Mouse (Mus musculus) bone marrow, adult 2 months (tissue): Measurements from ENCODE around the gene Rpf1. TPM values are rescaled to one million over a fixed set of nuclear protein-coding genes. Genes with fewer than 3 reads are reported as not detected.

Experiments
- H3K27ac ChIP-seq: fragments of 200-500 bp; 2 replicates; pipeline ENCODE4 v1.5.1; 2012; ENCODE audit warnings: low read depth, mild to moderate bottlenecking, control low read depth, inconsistent platforms, low read length; ENCODE audit not compliant: control insufficient read depth, poor library complexity, insufficient read depth
- H3K4me1 ChIP-seq: fragments of 200-500 bp; 2 replicates; pipeline ENCODE4 v1.6.1; 2011; ENCODE audit warnings: low read length; ENCODE audit not compliant: control insufficient read depth, insufficient read depth
- H3K4me3 ChIP-seq: fragments of 200-500 bp; replicated peaks from 2 replicates; pipeline ENCODE3; 2011; ENCODE audit warnings: mild to moderate bottlenecking, low read depth, low read length, control low read depth; ENCODE audit not compliant: control insufficient read depth
- CTCF ChIP-seq: fragments of 200-500 bp; IDR thresholded peaks from 2 replicates; pipeline ENCODE4 v1.5.1; 2011; ENCODE audit warnings: low read length, control low read depth; ENCODE audit not compliant: control insufficient read depth, insufficient read depth
- POLR2A ChIP-seq: fragments of 200-500 bp; IDR thresholded peaks from 2 replicates; pipeline ENCODE4 v1.6.1; 2011; ENCODE audit warnings: low read depth, mild to moderate bottlenecking, control low read depth, low read length, borderline replicate concordance; ENCODE audit not compliant: control insufficient read depth
- WGBS: fragments of 180-500 bp; shearing (Covaris S2); methylation state at CpG from one replicate; pipeline ENCODE4 v1.1.7; 2018; 5-methylcytosine and 5-hydroxymethylcytosine counted together
- polyA plus RNA-seq: library from polyadenylated mRNA; stranded (reverse); fragments of >200 nt; gene quantifications from 2 replicates; pipeline ENCODE4 v1.2.4, GENCODE M21; 2011; ENCODE audit warnings: low replicate concordance; ENCODE audit not compliant: missing spikeins, insufficient read depth, insufficient read length

Gene Rpf1
- polyA plus RNA-seq, 1 experiment, result 55.3 TPM

DNA sequence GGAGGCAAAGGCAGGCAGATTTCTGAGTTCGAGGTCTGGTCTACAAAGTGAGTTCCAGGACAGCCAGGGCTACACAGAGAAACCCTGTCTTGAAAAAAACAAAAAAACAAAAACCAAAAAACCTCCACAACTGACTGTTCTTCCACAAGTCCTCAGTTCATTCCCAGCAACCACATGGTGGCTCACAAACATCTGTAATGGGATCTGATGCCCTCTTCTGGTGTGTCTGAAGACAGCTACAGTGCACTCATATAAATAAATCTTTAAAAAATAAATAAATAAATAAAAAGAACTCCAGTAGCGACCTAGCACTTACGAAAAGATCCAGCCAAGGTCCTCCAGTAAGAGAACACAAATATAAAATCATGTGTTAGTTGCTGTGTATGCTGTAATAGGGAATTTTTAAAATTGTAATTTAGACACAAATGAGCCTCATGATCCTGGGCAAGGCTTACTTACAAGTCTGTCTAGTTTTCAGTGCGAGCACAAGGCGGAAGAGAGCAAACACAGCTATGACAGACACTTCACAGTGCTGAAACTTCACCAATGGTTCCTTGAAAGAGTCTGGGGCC is 917 bp downstream of the Rpf1 start:
- H3K4me1 ChIP-seq, result no peaks in the 10 kb centered on the region; the same call in 1 of the 2 replicates
- peak overlapping the region; percentile 91 for H3K4me3 ChIP-seq
- H3K27ac ChIP-seq, result peak overlapping the region; percentile 92
- WGBS, result 32% methylated on average over 5 of the region's 5 CpGs
- TF ChIP-seq CTCF (no peak), POLR2A (no peak)

DNA sequence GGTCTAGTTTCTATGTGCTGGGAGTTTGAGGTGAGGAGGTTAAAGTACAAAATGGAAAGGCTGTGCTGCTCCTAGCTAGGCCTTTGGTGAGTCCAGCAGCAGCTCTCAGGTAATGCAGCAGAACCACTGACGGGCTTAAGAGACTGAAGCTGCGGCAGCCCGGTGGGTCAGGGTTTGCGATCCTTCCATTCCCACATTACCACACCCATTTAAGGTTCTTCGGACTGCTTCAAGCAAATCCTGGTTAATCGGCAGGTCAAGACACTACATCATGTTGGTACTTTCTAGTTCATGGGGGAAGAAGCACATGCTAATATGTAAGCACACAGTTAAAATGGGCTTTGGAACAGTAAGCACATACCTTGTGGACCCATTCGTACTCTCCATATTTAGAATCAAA is 14.5 kb downstream of the Rpf1 start:
- Histone ChIP-seq H3K27ac (no peak overlapping the region), H3K4me1 (no peaks in the 10 kb centered on the region), H3K4me3 (no peak overlapping the region)
- TF ChIP-seq CTCF, result no peak
- WGBS, result 95% methylated on average over 7 of the region's 7 CpGs

DNA sequence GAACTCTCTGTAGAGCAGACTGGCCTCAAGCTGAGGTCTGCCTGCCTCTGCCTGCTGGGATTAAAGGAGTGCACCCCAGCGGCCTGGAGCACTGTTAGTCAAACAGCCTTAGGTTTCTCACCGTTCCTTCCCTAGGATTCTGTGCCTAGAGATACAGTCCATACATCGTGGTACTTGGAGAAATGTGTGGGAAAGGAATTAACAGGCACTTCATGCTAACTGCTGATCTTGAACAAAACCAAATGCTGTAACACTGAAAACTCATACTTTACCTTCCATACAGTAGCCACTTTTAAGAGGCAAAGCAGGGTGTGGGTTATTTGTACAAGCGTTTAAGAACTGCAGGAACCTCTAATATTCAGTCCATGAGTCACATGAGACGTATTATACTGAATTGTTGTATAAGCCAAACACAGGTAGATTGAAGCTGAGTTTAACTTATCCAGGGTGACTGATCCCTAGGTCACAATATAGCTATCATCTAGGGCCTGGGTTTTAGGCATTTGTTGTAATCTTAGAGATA is 19.6 kb downstream of the Rpf1 start:
- 61% methylated on average over 5 of the region's 5 CpGs for WGBS
- peak overlapping the region; percentile 25 for H3K4me3 ChIP-seq
- TF ChIP-seq POLR2A (no peak), CTCF (no peak)
- H3K27ac ChIP-seq, result no peak overlapping the region
- H3K4me1 ChIP-seq, result peaks cover 2% of the 10 kb centered on the region

DNA sequence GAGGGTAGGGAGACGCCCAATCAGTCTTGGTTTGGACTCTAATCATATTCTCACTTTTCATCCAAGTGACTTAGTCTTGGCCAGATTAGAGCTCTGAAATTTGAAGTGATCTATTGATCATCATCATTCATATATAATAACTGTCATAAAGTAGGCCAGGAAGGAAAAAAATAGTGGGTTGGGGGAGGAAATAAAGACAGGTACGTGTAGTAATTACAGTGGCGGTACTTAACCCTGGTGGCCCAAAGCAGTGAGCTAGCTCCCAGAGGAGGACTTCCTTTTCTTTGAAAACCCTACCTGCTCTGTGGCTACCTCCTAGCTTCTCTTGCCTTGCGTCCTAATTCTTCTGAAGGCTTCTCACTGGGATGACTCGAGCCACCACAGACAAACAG is 20.4 kb downstream of the Rpf1 start:
- peak overlapping the region; percentile 91 for H3K4me3 ChIP-seq
- TF ChIP-seq CTCF (no peak), POLR2A (no peak)
- WGBS, result 7% methylated on average over 5 of the region's 5 CpGs
- no peak overlapping the region for H3K27ac ChIP-seq
- peaks cover 2% of the 10 kb centered on the region for H3K4me1 ChIP-seq

DNA sequence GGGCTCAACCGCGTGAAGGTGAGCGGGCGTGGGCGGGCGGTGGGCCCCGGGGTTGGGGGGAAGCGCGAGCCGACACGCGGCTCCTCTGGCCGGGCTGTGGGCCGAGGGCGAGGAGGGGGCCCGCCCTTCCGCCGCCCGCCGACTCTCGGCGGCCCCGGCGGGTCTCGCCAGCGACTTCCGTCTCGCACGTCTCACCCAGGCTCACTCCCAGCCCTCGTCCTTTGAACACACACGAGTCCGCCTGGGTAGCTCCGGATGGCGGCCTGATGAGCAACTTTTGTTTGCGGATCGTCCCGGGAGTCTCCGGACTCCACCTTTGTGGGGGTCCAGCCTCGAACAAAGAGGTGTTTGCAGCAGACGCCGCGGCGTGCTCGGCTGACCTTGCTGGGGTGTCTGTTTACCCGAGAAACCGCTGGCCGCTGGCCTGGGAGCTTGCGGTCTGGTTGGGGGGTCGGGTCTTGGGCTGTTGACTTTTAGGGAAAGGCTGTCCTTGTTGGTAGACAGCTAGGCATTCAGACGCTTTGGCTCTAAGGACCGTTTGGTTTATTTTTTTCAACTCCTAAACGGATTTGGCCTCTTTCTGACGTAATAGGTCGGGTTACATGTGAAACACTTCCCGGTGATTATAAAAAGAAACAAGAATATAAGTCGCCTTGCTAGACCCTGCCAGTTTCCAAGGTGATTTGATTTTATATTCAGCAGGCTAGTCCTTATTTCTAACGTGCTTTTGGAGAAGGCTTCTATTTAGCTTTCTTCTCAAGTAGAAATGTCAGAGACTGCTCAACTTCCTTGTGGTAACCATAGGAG is 21.0 kb downstream of the Rpf1 start:
- Histone ChIP-seq H3K27ac (peak overlapping the region; percentile 98), H3K4me3 (peak overlapping the region; percentile 91), H3K4me1 (peaks cover 2% of the 10 kb centered on the region)
- WGBS, result under 1% methylated on average over 57 of the region's 57 CpGs
- TF ChIP-seq POLR2A (no peak), CTCF (no peak)

DNA sequence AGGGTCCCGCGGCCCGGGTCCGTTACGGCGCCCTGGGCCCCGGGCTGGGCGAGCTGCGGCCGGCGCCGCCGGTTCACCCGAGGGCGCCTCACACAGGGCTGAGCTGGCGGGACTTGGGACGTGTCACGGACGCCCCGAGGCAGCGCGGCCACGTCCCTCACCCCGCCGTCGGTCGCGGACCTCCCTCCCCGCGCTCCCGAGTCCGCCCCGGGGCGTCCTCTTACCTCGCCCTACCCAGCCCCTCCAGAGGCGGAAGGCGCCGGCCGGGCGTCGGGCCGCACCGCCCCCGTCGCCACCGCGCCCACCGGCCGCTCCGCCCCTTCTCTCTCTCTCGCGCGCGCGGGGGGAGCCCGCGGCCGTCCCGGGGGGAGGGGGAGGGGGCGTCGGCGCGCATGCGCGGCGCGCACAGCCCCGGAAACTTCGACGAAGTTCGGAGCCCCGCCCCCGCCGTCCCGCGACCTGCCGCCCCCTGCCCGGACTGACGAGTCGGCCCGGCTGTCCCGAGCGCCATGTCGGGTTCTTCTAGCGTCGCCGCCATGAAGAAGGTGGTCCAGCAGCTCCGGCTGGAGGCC is 21.7 kb downstream of the Rpf1 start, which contains the start of the genes Spata1 and Gng5:
TSS of gene Spata1 (minus strand) at position 323 of the 572 bp plus-strand sequence.
TSS of gene Gng5 (plus strand) at position 377 of the 572 bp plus-strand sequence.
- H3K27ac ChIP-seq, result peak within 1 kb of the TSS; percentile 98
- peak within 1 kb of the TSS; percentile 91 for H3K4me3 ChIP-seq
- whole genome bisulfite sequencing, result under 1% methylated on average over 62 of the region's 88 CpGs
- H3K4me1 ChIP-seq, result peaks cover 2% of the 10 kb centered on the region
- TF ChIP-seq CTCF (no peak), POLR2A (peak; percentile 80; the same call in 1 of the 2 replicates)

DNA sequence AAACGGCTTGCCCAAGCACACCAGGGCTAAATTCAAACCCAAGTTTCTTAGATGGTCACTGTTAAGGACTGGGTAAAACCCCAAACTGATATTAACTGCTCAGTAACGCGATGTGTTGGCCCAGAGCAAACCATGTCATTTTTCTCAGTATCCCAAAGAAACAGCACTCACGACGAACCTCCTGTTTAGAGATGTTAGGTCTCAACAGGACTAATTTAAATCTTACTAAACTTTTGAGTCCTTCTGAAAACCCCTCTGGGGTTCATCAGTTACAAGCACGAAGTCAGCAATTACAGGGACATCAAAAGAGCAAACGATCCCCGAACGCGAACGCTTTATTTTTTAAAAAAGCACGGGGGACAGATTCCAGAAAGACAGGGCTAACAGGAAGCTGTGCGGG is 22.2 kb downstream of the Rpf1 start:
- peak overlapping the region; percentile 72 for H3K4me3 ChIP-seq
- no peak for TF ChIP-seq POLR2A
- no peak for TF ChIP-seq CTCF
- 2% methylated on average over 13 of the region's 13 CpGs for WGBS
- H3K27ac ChIP-seq, result peak overlapping the region; percentile 98
- H3K4me1 ChIP-seq, result peaks cover 2% of the 10 kb centered on the region

DNA sequence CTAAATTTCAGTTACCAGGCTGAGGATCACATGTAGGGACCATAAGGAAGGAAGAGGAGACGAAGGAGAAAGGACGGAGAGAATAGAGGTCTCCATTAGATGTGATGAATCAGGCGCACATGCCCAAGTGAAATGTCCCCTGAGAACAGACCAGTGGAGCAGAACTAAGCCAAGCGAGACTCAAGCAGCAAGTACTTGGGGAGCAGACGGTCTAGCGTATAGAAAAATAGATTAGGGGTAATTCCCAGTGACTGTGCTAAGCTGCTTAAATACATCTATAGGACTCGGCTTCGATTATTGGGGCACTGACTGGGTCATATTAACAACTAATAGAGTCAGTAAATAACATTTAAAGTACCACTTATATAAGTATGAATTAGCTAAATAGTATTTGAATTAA is 26.3 kb downstream of the Rpf1 start:
- TF ChIP-seq CTCF (no peak), POLR2A (no peak)

More for the DNA sequence above, 26.3 kb downstream of the Rpf1 start:
- 84% methylated on average over 8 of the region's 8 CpGs for WGBS
- no peak overlapping the region for H3K27ac ChIP-seq
- H3K4me3 ChIP-seq, result no peak overlapping the region
- no peaks in the 10 kb centered on the region for H3K4me1 ChIP-seq
